Mouse (Mus musculus) CH12.LX (cell line): ENCODE data around the gene Keg1. TPM values are rescaled to one million over a fixed set of nuclear protein-coding genes. Genes with fewer than 3 reads are reported as not detected.

Experiments used
- DNase-seq: peaks from one replicate; pipeline ENCODE4 v3.0.0-alpha.2; 2013; ENCODE audit errors: extremely low read depth
- H3K27ac ChIP-seq: 2 replicates; pipeline ENCODE4 v1.5.1; 2012; ENCODE audit warnings: low read depth, mild to moderate bottlenecking, control low read depth, moderate library complexity; ENCODE audit not compliant: insufficient read depth
- H3K27me3 ChIP-seq: replicated peaks from 2 replicates; pipeline ENCODE3; 2012; ENCODE audit warnings: inconsistent platforms
- H3K36me3 ChIP-seq, 2 experiments: replicated peaks in 1 of 2; 2 replicates each; pipeline versions ENCODE3 to v1.6.1; 2012; ENCODE audit warnings: inconsistent platforms in 1 of 2, low read length in 1 of 2, mild to moderate bottlenecking in 1 of 2, mixed read lengths in 1 of 2, moderate library complexity in 1 of 2; ENCODE audit not compliant: control insufficient read depth in 1 of 2, insufficient read depth in 1 of 2
- H3K4me1 ChIP-seq, 2 experiments: 2 replicates each; pipeline ENCODE4 v1.6.1; 2012; ENCODE audit warnings: inconsistent platforms in 1 of 2, moderate library complexity in 1 of 2; ENCODE audit not compliant: insufficient read depth in 2 of 2, control insufficient read depth in 1 of 2
- H3K4me2 ChIP-seq: 2 replicates; pipeline ENCODE4 v1.6.1; 2012; ENCODE audit warnings: low read depth, mild to moderate bottlenecking, control low read depth; ENCODE audit not compliant: poor library complexity, insufficient read depth, severe bottlenecking
- H3K4me3 ChIP-seq, 3 experiments: fragments of 150-350 bp in 1 of 3; sonication (generic) in 1 of 3; replicated peaks in 1 of 3; 2 replicates each; pipeline versions ENCODE3 to v1.5.1; 2011 to 2012; ENCODE audit warnings: low read depth in 2 of 3, low read length in 2 of 3, mild to moderate bottlenecking in 2 of 3, moderate library complexity in 2 of 3, control low read depth in 1 of 3, improper control_type of control experiment in 1 of 3, inconsistent platforms in 1 of 3, mixed read lengths in 1 of 3; ENCODE audit not compliant: poor library complexity in 1 of 3
- H3K79me2 ChIP-seq: replicated peaks from 2 replicates; pipeline ENCODE4 v1.6.1; 2012; ENCODE audit warnings: mild to moderate bottlenecking, moderate library complexity; ENCODE audit not compliant: control insufficient read depth, poor library complexity, insufficient read depth, severe bottlenecking; ENCODE audit errors: extremely low read depth
- H3K9ac ChIP-seq: 2 replicates; pipeline ENCODE4 v1.6.1; 2012; ENCODE audit warnings: low read depth, mild to moderate bottlenecking, control low read depth, moderate library complexity; ENCODE audit not compliant: insufficient read depth
- H3K9me3 ChIP-seq: replicated peaks from 2 replicates; pipeline ENCODE3; 2012; ENCODE audit warnings: low read length, inconsistent platforms, mixed read lengths
- BHLHE40 ChIP-seq: IDR thresholded peaks from 2 replicates; pipeline ENCODE4 v1.6.1; 2011; ENCODE audit warnings: mild to moderate bottlenecking, low read depth, low read length, improper control_type of control experiment
- CHD1 ChIP-seq: IDR thresholded peaks from 2 replicates; pipeline ENCODE4 v1.6.1; 2012; ENCODE audit warnings: low read depth, low read length, improper control_type of control experiment, inconsistent platforms
- CHD2 ChIP-seq: IDR thresholded peaks from 2 replicates; pipeline ENCODE4 v1.6.1; 2011; ENCODE audit warnings: low read length, improper control_type of control experiment
- CTCF ChIP-seq, 2 experiments: IDR thresholded peaks in 1 of 2; conservative IDR thresholded peaks in 1 of 2; 2 replicates each; pipeline ENCODE4 v1.5.1; 2011 to 2012; ENCODE audit warnings: low read depth in 2 of 2, low read length in 2 of 2, improper control_type of control experiment in 1 of 2, inconsistent platforms in 1 of 2, mild to moderate bottlenecking in 1 of 2, moderate library complexity in 1 of 2
- ELF1 ChIP-seq: IDR thresholded peaks from 2 replicates; pipeline ENCODE4 v1.6.1; 2014; ENCODE audit warnings: low read depth, mild to moderate bottlenecking, inconsistent platforms, low read length, improper control_type of control experiment
- EP300 ChIP-seq: IDR thresholded peaks from 2 replicates; pipeline ENCODE4 v1.6.1; 2011; ENCODE audit warnings: low read length, improper control_type of control experiment
- GABPA ChIP-seq: IDR thresholded peaks from 2 replicates; pipeline ENCODE4 v1.6.1; 2012; ENCODE audit warnings: low read depth, low read length, improper control_type of control experiment, inconsistent platforms; ENCODE audit not compliant: insufficient replicate concordance
- HCFC1 ChIP-seq: IDR thresholded peaks from 2 replicates; pipeline ENCODE4 v1.6.1; 2012; ENCODE audit warnings: low read depth, mild to moderate bottlenecking, inconsistent platforms, low read length, improper control_type of control experiment
- MAFK ChIP-seq: IDR thresholded peaks from 2 replicates; pipeline ENCODE4 v1.6.1; 2011; ENCODE audit warnings: low read length, improper control_type of control experiment; ENCODE audit not compliant: insufficient replicate concordance
- MAZ ChIP-seq: IDR thresholded peaks from 2 replicates; pipeline ENCODE4 v1.6.1; 2012; ENCODE audit warnings: low read depth, mild to moderate bottlenecking, inconsistent platforms, low read length, improper control_type of control experiment, moderate library complexity
- MEF2A ChIP-seq: IDR thresholded peaks from 2 replicates; pipeline ENCODE4 v1.6.1; 2014; ENCODE audit warnings: low read depth, mild to moderate bottlenecking, inconsistent platforms, low read length, improper control_type of control experiment, borderline replicate concordance
- PAX5 ChIP-seq: IDR thresholded peaks from 2 replicates; pipeline ENCODE4 v1.6.1; 2012; ENCODE audit warnings: low read length, inconsistent platforms, mixed read lengths
- POLR2AphosphoS2 ChIP-seq: IDR thresholded peaks from 2 replicates; pipeline ENCODE4 v1.6.1; 2011; ENCODE audit warnings: low read depth, low read length, improper control_type of control experiment
- RAD21 ChIP-seq: IDR thresholded peaks from 2 replicates; pipeline ENCODE4 v1.6.1; 2011; ENCODE audit warnings: low read depth, mild to moderate bottlenecking, low read length, improper control_type of control experiment, moderate library complexity
- RCOR1 ChIP-seq: conservative IDR thresholded peaks from 2 replicates; pipeline ENCODE4 v1.6.1; 2012; ENCODE audit warnings: low read depth, mild to moderate bottlenecking, inconsistent platforms, low read length, improper control_type of control experiment
- SMC3 ChIP-seq: IDR thresholded peaks from 2 replicates; pipeline ENCODE4 v1.6.1; 2011; ENCODE audit warnings: low read depth, low read length, improper control_type of control experiment
- TBP ChIP-seq: conservative IDR thresholded peaks from 2 replicates; pipeline ENCODE4 v1.6.1; 2011; ENCODE audit warnings: low read depth, low read length, improper control_type of control experiment
- TCF12 ChIP-seq: IDR thresholded peaks from 2 replicates; pipeline ENCODE4 v1.6.1; 2014; ENCODE audit warnings: low read depth, mild to moderate bottlenecking, inconsistent platforms, low read length, improper control_type of control experiment
- UBTF ChIP-seq: IDR thresholded peaks from 2 replicates; pipeline ENCODE4 v1.6.1; 2012; ENCODE audit warnings: low read depth, mild to moderate bottlenecking, inconsistent platforms, low read length, improper control_type of control experiment, moderate library complexity
- USF2 ChIP-seq: conservative IDR thresholded peaks from 2 replicates; pipeline ENCODE4 v1.6.1; 2011; ENCODE audit warnings: low read depth, low read length, improper control_type of control experiment
- ZKSCAN1 ChIP-seq: IDR thresholded peaks from 2 replicates; pipeline ENCODE4 v1.6.1; 2012; ENCODE audit warnings: low read depth, inconsistent platforms, low read length, improper control_type of control experiment, borderline replicate concordance
- dilution Hi-C: fragments of 300-500 bp; cut with MboI; formaldehyde crosslinking; loops from 2 replicates; pipeline ENCODE4 v1.14.3; 2020; ENCODE audit warnings: low sequenced_read_pairs; ENCODE audit not compliant: extremely low pct_unique_long_range_greater_than_20kb, extremely low pct_ligation_motif_present
- in situ Hi-C: fragments of 300-500 bp; cut with MboI; formaldehyde crosslinking; loops from 3 replicates; pipeline ENCODE4 v1.14.3; 2019; ENCODE audit warnings: low sequenced_read_pairs, low pct_ligation_motif_present, low pct_unique_long_range_greater_than_20kb, mixed read lengths
- polyA plus RNA-seq: library from polyadenylated mRNA; unstranded; fragments of >175 nt; gene quantifications from 2 replicates; pipeline ENCODE4 v1.2.1, GENCODE M21; 2012; ENCODE audit warnings: low read depth; ENCODE audit not compliant: insufficient read length
- total RNA-seq, 2 experiments: library from RNA; depleted of rRNA; stranded (reverse); fragments of 300-350 nt in 1 of 2; fragments of >200 nt in 1 of 2; gene quantifications; 2 replicates each; pipeline ENCODE4 v1.2.3; 2012 to 2014

Gene Keg1
- total and polyA plus RNA-seq, 3 experiments, result not detected

DNA sequence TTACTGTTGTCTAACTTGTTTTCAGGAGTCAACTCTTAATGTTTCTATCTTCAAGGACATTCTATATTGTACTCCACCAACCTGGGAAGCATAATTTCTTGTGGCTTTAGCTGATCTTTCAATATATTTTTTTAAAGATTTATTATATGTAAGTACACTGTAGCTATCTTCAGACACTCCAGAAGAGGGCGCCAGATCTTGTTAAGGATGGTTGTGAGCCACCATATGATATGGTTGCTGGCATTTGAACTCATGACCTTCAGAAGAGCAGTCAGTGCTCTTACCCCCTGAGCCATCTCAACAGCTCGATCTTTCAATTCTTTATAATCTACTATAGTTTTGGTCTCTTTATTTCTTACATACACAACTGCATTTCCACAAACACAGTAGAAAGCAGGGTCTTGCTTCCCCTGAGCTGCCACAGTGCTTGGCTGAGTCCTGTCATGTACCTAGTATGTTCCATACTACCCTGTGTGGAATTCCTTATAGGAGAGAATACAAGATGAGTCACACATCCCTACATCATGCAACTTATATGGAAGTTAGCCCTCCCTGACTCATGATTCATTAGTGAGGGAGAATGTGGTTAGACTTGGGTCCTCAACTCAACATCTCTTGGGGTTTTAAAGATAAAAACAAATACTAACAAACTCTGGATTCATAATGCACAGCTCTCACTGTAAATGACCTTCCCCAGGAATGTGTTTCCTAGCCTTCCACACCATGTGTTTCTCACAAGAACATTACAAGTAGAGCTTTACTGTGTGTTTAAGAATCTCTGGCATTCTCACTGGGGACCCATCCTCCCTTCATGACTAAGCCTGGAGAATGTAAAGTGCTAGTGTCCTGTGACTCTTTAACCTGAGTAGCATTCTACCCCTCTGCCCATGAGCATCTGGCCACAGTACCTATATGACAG lies 66.9 kb downstream of the Keg1 start:
- Histone ChIP-seq H3K36me3 (peaks cover 29 to 52% of the 10 kb centered on the region in 2 experiments), H3K27me3 (no peaks in the 10 kb centered on the region), H3K4me2 (no peak overlapping the region), H3K4me3 (no peak overlapping the region), H3K9ac (no peak overlapping the region), H3K79me2 (0 out of 2 replicates have a peak, but pooled peaks cover 2% of the 10 kb centered on the region), H3K4me1 (no peaks in the 10 kb centered on the region), H3K9me3 (no peaks in the 10 kb centered on the region), H3K27ac (no peak overlapping the region)
- no peak for TF ChIP-seq POLR2AphosphoS2
- TF ChIP-seq CTCF (conservative IDR thresholded peaks at IDR 0.05 in 1 of 2, IDR thresholded peaks at IDR 0.05 in 1 of 2; ENCODE audit: low read depth in 2 of 2, low read length in 2 of 2), result peak in 1 of 2 experiments; percentile 58; a peak in 2 of 4 replicates
- TF ChIP-seq CHD1, result no peak
- TF ChIP-seq USF2, result no peak
- peak; percentile 44 for TF ChIP-seq SMC3
- TF ChIP-seq RAD21, result peak; percentile 28
- in situ Hi-C loops, result no loop called here
- dilution Hi-C loops, result no loop called here
- peak; percentile 13 for DNase-seq

DNA sequence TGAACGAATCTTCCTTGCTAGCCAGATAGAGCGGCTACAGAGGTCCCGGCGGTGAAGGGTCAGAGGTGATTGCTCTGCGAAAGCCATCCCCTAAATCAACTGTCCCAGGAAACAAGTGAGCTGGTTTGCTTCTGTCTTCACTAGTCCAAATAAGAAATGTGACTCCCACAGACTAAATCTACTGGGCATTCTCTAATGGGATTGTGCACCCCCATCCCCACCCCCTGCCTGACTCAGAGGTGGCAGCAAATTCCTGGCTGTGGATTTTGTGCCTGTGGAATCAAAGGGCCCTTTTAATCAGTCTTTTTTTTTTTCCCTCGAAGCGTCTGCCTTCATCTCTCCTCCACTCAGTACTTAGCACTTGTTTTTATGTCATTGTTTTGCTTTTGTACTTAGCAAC lies 69.7 kb downstream of the Keg1 start, which contains the start of gene Cntf:
TSS of gene Cntf (minus strand) at position 325 of the 400 bp plus-strand sequence.
- Histone ChIP-seq H3K4me1 (no peaks in the 10 kb centered on the region), H3K27ac (no peak within 1 kb of the TSS), H3K9ac (no peak within 1 kb of the TSS), H3K79me2 (0 out of 2 replicates have a peak, but pooled peaks cover 6% of the 10 kb centered on the region), H3K4me3 (no peak within 1 kb of the TSS), H3K9me3 (no peaks in the 10 kb centered on the region), H3K27me3 (no peaks in the 10 kb centered on the region), H3K36me3 (peaks cover 47 to 79% of the 10 kb centered on the region in 2 experiments), H3K4me2 (no peak within 1 kb of the TSS)
- DNase-seq, result no peak
- TF ChIP-seq TCF12, result no peak
- no peak for TF ChIP-seq EP300
- no peak for TF ChIP-seq MAFK
- TF ChIP-seq GABPA, result no peak
- TF ChIP-seq ELF1, result no peak
- TF ChIP-seq PAX5, result no peak
- no peak for TF ChIP-seq CHD2
- no peak for TF ChIP-seq UBTF
- TF ChIP-seq CHD1, result no peak
- TF ChIP-seq TBP, result no peak
- no peak for TF ChIP-seq ZKSCAN1
- no peak for TF ChIP-seq MAZ
- no peak for TF ChIP-seq RCOR1
- TF ChIP-seq HCFC1, result no peak
- TF ChIP-seq MEF2A, result no peak
- no peak for TF ChIP-seq BHLHE40
- in situ Hi-C loops (no loop called here), dilution Hi-C loops (no loop called here)
